Mouse (Mus musculus) spleen, adult 12 weeks (tissue): ENCODE results near the gene Sphk1.
A peak's percentile ranks its signal among the peaks of the same experiment; 100 is the strongest.

Experiments used
- DNase-seq: peaks from one replicate; pipeline ENCODE4 v3.0.0; 2022; ENCODE audit warnings: low spot score

Gene Sphk1

GRCm38 (mm10) chr11:116508689-116509088, 22.0 kb upstream of the Sphk1 start:
- DNase-seq = no peak

GRCm38 (mm10) chr11:116511301-116511868, 19.3 kb upstream of the Sphk1 start:
- DNase-seq = no peak

- DNase-seq = no peak
Observed at GRCm38 (mm10) chr11:116512154-116512553, 18.6 kb upstream of the Sphk1 start.

GRCm38 (mm10) chr11:116512987-116513386, 17.7 kb upstream of the Sphk1 start:
- no peak for DNase-seq

- DNase-seq = no peak
Observed at GRCm38 (mm10) chr11:116513531-116514038, 17.1 kb upstream of the Sphk1 start.

DNA sequence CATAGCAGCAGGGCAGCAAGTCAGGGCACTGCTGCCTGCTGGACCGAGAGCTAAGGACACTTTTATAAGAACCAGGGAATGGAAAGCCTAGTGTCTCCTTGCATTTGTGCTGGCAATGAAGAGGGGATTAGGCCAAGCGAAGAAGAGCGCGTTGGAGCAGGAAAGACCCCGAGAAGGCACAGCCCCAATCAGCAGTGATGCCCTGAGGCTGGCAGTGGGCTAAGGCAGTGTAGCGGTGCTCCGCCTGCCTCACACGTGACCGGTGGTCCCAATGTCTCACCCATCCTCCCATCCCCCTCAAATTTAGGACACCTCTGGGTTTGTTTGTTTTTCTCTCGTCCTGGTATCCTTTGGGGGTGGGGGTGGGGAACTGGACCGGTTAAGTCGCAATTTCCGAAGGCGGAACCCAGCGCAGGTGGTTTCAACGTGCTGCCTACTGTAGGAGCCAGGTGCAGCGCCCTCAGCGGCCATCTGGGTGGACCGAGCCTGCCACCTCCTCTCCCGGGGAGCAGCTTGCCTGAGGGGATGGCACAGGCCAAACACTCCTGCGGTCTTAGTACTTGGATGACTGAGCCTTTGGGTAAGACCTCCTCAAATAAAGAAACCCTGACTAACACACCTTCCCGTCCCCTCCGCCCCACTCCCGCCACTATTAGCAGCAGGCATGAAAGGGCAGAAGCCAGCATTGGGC, 15.2 kb upstream of the Sphk1 start:
- DNase-seq = no peak

DNA sequence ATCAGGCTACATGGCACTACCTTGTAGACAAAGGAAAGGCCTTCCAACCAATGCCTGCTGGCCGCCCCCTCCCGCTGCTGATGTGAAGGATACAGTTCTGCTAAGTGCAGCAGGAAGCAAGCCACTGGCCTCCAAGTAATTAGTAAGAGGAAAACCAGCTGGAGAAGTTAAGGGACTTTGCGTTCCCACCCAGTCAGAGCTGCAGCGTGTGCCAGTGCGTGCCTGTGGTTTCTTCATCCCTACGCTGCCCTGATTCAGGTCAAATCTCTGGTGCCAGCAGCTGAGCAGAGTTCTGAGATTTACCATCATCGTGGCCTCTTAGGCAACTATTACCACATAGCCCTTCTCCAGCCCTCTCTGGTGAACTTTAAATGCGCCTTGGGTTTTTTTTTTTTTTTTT, 12.2 kb upstream of the Sphk1 start:
- no peak for DNase-seq

DNA sequence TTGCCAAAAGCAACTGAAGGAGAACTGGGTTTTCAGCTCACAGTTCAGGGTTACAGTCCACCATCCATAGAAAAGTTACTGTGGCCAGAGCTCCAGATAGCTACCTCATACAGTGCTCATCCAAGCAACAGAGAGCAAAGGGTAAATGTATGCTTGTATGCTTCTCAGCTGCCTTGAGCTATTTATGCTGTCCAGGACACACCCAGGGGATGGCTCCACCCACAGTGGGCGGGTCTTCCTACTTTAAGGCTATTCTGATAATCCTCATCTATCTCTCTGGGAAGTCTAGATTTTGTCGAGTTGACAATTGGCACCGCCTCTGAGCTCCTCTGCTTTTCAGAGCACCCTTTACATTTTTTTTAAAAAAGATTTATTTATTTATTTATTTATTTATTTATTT, 9.6 kb upstream of the Sphk1 start:
- no peak for DNase-seq

- DNase-seq = no peak
Observed at GRCm38 (mm10) chr11:116522046-116522445, 8.7 kb upstream of the Sphk1 start.

- DNase-seq = no peak
Observed at GRCm38 (mm10) chr11:116522886-116523698, 7.6 kb upstream of the Sphk1 start.

GRCm38 (mm10) chr11:116523699-116524189, 7.0 kb upstream of the Sphk1 start:
- DNase-seq = no peak

DNA sequence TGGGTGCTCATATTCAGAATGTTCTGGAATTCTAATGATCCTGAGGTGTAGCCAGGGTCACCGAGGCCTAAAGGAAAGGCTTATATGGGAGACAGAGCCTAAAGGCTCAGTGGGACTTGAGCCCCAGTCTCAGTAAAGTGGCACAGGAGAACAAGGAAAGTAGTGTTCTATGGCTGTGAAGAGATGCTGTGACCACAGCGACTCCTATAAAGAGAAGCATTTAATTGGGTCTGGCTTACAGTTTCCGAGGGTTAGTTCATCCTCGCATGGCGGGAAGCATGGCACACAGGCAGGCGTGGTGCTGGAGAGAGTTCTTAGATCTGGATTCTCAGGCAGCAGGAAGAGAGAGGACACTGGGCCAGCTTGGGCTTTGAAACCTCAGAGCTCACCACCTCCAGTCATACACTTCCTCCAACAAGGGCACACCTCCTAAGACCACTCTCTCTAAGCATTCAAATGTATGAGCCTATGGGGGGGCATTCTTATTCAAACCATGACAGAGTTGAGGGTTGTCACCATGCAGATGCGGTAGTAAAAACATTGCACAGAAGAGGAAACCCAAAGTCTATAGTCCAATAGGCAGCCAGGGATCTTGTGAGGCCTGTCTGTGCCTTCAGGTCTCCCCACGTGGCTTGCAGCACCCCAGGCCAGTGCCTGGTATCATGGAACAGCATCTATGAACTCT, 1.9 kb upstream of the Sphk1 start:
- no peak for DNase-seq

DNA sequence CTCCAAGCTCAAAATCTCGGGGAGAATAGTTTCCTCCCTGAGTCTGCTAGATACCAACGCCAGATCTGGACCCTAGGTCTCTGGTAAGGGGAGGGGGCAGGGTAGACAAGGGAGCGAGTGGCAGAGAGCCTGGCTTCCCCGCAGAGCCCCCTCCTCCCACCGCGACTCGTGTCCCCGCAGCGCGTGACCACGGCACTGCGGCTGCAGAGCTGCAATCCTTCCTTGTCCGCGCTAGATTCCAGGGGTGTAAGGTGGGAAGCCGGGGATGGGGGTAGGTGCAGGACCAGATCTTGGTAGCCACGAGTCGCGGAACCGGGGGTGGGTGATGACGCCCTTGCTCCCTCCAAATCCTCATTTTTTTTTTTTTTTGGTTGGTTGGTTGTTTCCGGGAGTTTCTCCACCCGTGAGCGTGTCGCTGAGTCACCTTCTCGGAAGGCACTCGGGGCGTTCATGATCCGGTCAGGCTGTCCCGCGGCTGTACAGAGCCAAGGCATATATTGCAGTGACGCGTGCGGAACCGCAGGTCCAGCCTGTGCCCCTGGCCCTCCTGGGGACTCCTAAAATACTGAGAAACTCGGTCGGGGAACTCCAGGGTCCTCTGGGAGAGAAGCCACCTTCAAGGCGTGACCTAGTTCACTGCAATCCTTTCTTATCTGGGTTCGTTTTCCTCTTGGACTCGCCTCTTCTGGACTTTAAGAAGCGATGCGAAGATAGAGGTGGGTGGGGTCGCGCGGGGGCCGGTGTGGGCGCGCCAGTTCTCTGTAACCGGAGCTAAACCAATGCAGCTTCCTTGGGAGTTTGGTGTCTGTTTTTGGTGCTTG, 856 bp downstream of the Sphk1 start:
- DNase-seq = no peak

- peak; percentile 62 for DNase-seq
Observed at GRCm38 (mm10) chr11:116532262-116532809, 1.6 kb downstream of the Sphk1 start.

- peak; percentile 75 for DNase-seq
Observed at GRCm38 (mm10) chr11:116532810-116533338, 2.1 kb downstream of the Sphk1 start.

- DNase-seq = no peak
Observed at GRCm38 (mm10) chr11:116533341-116534153, 2.8 kb downstream of the Sphk1 start.

DNA sequence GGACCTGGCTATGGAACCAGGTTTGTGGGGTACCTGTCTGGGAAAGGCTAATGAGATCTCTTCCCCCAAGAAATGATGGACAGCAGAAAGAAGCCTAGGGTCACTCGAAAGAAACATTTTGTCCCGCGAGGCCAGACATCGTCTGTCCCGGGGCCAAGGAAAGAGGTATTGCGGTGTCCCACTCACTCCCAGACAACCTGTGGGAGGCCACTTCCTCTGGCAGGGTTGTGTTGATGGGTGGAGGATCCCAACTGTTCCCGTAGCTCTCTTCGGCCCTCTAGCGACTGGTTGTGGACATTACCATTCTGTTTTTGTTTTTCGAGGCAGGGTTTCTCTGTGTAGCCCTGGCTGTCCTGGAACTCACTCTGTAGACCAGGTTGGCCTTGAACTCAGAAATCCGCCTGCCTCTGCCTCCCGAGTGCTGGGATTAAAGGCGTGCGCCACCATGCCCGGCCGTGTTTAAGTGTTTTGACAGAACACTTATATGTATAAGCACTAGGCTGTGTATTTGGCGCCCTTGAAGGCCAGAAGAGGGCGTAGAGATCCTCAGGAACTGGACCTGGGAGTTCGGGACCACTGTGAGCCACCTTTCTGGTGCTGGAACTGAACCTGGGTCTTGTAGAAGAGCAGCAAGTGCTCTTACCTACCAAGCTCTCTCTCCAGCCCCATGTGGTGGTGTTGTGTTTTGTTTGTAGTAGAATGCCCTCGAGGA, 3.6 kb downstream of the Sphk1 start:
- DNase-seq = peak; percentile 80

DNA sequence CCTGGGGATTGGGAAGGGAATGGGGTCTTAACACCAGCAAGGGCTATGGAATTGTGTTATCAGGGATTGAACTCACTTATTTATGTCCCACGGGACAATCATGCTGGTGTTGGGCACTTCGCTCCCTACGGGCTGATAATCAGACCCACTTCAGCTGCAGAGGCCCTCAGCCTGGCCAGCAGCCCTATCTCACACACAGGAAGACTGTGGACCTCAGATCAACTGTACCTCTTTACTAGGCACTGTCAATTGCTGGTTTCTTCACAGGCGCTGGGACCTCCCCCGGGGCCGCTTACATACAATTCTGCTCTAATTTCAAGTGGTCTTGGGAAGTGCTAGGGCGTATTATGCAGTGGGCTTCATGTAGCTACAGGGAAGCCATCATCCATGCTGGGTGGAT, 6.0 kb downstream of the Sphk1 start:
- DNase-seq = no peak

DNA sequence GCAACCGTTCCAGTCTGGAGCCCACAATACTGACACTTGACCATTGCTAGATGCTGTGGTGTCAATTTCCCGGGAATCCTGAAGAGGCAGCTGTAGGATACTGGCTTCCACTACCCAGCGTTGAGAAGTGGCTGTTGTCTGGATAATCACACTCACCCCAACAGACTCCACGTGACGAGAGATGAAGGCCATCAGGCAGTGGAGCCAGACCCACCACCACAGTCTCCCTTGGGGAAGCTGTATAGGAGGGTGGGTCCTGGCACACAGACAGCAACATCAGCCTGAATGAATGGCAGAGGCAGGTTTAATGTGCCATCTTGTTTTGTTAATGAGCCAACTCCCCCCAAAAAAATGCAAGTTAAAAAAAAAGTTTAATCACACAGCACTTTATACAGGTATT, 6.7 kb downstream of the Sphk1 start:
- no peak for DNase-seq
